Mouse (Mus musculus) layer of hippocampus, postnatal 25 days (tissue): Measurements from ENCODE around the gene H2-M9. TPM values are rescaled to one million over a fixed set of nuclear protein-coding genes. Genes with fewer than 3 reads are reported as not detected.

ENCODE experiments used
- DNase-seq, 2 experiments: peaks; one replicate each; pipeline ENCODE4 v3.0.0; 2022; ENCODE audit warnings: mixed read lengths in 2 of 2, low spot score in 1 of 2; ENCODE audit errors: extremely low spot score in 1 of 2
- total RNA-seq, 2 experiments: library from RNA; stranded (reverse); gene quantifications; 2 replicates each; pipeline ENCODE4 v1.2.3; 2021

The H2-M9 gene
- total RNA-seq = not detected

- DNase-seq = no peak
Measured at GRCm38 (mm10) chr17:36642566-36642965, at the start of gene H2-M9. TSS of gene H2-M9 (minus strand) at chr17:36642666.

GRCm38 (mm10) chr17:36672119-36672518, 29.7 kb upstream of the H2-M9 start, which contains the start of gene H2-M1:
TSS of gene H2-M1 (minus strand) at chr17:36672219.
- DNase-seq = no peak

Other genes with a start within 250 kb of the H2-M9 start
- gene H2-M10.4, start 180.3 kb downstream of the H2-M9 start, total RNA-seq = not detected
- gene H2-M11, start 95.6 kb downstream of the H2-M9 start, total RNA-seq = not detected
- not detected for gene H2-M1, start 29.6 kb upstream of the H2-M9 start, total RNA-seq
- not detected for gene H2-M10.5, start 130.2 kb upstream of the H2-M9 start, total RNA-seq
- not detected for gene H2-M10.6, start 169.5 kb upstream of the H2-M9 start, total RNA-seq
- 10 to 100 TPM; 21.0 to 21.5 TPM for gene Trim26, start 194.5 kb upstream of the H2-M9 start, total RNA-seq
- not detected for gene Trim15, start 224.5 kb upstream of the H2-M9 start, total RNA-seq
- gene Trim10, start 226.9 kb upstream of the H2-M9 start, total RNA-seq = under 1 TPM in 1 of 2 experiments, not detected in 1; 0.12 TPM
- not detected for gene Trim40, start 247.5 kb upstream of the H2-M9 start, total RNA-seq